Mouse (Mus musculus): ENCODE measurements around the gene Snx17. TPM values are rescaled to one million over a fixed set of nuclear protein-coding genes. Genes with fewer than 3 reads are reported as not detected.

The Snx17 gene
- 138 and 143 TPM in 2 replicates for polyA plus RNA-seq (2015; fragmentation: Nextera tagmentation; extraction: Ambion mirVana)

DNA sequence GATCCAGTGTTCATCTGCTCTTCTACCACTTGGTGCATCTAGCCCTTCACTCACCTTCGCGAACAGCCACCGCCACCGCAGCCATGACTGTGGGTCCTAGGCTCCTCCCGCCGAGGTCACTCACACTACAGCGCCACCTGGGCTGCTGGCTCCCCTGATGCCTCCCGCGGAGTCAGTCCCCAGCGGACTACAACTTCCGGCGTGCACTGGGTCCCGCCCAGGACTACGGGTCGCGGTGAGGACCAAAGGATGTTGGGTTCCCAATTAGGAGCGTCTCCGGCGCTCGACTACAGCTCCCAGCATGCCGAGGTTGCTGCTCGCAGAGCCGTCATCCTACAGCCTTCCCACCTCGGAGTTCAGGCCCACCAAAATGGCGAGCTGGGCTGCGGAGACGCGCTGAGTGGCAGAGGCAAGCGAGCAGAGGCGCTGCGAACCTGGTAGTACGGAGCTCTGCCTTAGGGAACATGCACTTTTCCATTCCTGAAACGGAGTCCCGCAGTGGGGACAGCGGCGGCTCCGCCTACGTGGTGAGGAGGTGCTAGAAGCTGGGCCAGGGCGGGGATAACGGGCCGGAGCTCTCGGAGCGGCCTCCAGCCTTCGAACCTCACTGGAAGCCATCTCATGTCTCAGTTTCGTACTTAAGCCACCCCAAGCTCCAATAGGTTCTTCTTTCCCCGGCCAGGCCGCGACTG, at the start of gene Snx17, which contains the start of gene Eif2b4:
TSS of gene Snx17 (plus strand) at position 289 of the 692 bp plus-strand sequence.
TSS of gene Eif2b4 (minus strand) at position 492 of the 692 bp plus-strand sequence.
- WGBS: under 1% methylated on average over 48 of the region's 48 CpGs
- ATAC-seq (replicated peaks): peak; percentile 98
- H3K9me3 ChIP-seq: no peaks in the 10 kb centered on the region
- H3K9ac ChIP-seq (replicated peaks): peak within 1 kb of the TSS; percentile 87
- H3K36me3 ChIP-seq: peaks cover 69% of the 10 kb centered on the region
- no peaks in the 10 kb centered on the region for H3K27me3 ChIP-seq
- peaks cover 24% of the 10 kb centered on the region for H3K4me1 ChIP-seq
- H3K4me2 ChIP-seq (replicated peaks): peak within 1 kb of the TSS; percentile 63
- H3K27ac ChIP-seq (replicated peaks): peak within 1 kb of the TSS; percentile 81
- H3K4me3 ChIP-seq: peak within 1 kb of the TSS; percentile 76

DNA sequence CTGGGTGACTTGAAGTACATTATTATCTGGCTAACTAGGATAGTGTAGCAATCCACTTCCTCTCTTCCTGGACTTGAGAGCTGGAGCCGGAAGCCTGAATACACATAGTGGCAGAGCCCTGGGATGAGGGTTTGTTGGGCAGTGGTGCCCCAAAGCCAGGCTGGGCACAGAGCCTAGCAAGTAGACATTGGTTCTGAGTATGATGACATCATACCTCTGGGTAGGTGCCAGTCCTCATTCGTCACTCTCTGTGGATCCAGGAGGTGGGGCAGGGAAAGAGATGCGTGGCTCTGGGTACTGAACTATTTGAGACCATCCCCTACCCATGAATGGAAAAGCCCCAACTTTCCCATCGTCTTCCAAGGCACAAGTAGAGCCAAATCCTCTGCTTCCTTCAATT, 43.2 kb upstream of the Snx17 start:
- Histone ChIP-seq H3K27ac (replicated peaks) (no peak overlapping the region), H3K36me3 (peaks cover 1% of the 10 kb centered on the region; the same call in 1 of the 2 replicates), H3K4me1 (peaks cover 12% of the 10 kb centered on the region), H3K27me3 (no peaks in the 10 kb centered on the region), H3K4me3 (no peak overlapping the region), H3K4me2 (replicated peaks) (no peak overlapping the region), H3K9me3 (no peaks in the 10 kb centered on the region), H3K9ac (replicated peaks) (no peak overlapping the region)
- 70% methylated on average over 4 of the region's 4 CpGs for WGBS
- no peak for ATAC-seq (replicated peaks)

DNA sequence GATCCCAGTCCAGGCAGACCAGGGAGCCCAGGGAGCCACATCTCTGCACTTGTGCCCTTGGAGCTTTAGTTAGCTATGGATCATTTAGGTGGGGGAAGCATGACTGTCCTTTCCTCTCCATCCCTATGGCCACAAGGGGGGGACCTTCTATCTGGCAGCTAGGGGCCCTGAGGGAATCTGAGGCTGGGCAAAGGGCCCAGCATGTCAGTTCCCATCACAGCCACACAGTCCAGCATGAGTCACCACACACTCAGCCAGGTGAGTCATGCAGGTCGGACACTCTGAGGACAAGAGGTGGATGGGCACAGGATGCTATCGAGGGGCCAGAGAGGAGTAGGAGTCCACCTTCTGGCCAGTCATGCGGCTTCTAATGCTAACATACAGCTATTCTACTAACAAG, 41.3 kb upstream of the Snx17 start:
- no peak overlapping the region for H3K4me3 ChIP-seq
- no peak overlapping the region for H3K4me2 ChIP-seq (replicated peaks)
- no peak for ATAC-seq (replicated peaks)
- no peak overlapping the region for H3K9ac ChIP-seq (replicated peaks)
- peaks cover 9% of the 10 kb centered on the region for H3K36me3 ChIP-seq
- H3K27me3 ChIP-seq: no peaks in the 10 kb centered on the region
- no peaks in the 10 kb centered on the region for H3K9me3 ChIP-seq
- peaks cover 15% of the 10 kb centered on the region for H3K4me1 ChIP-seq
- 83% methylated on average over 3 of the region's 3 CpGs for WGBS
- no peak overlapping the region for H3K27ac ChIP-seq (replicated peaks)

DNA sequence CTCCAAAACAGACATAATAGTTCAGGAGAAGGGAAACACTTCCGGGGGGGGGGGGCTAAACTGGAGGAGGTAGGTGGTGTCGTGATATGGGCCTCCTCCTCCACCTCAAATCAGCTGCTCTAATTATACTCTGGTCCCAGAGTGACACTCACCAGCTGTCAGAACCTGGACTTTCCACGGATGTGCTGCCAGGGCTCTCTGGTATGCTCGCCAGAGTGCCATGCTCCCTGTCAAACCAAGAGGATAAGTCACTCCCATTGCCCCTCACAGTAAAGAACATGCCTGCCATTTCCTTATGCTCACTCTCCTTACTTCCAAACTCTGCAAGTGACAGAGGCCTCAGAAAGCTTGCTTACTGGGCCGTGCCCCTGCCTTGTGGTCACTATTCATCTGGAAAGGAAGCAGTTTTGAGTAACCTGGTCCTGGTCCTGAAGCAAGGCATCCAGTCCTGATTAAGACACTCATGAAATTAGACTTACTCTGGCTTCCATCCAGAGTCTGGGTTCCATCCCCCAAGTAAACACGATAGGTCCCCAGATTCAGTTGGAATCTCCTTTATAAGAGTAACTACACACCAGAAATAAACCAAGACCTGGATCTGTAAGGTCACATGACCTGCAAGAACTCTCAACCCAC, 39.4 kb upstream of the Snx17 start:
- peak overlapping the region; percentile 80 for H3K4me2 ChIP-seq (replicated peaks)
- ATAC-seq (replicated peaks): peak; percentile 47
- H3K27me3 ChIP-seq: no peaks in the 10 kb centered on the region
- no peaks in the 10 kb centered on the region for H3K9me3 ChIP-seq
- 35% methylated on average over 6 of the region's 6 CpGs for WGBS
- H3K27ac ChIP-seq (replicated peaks): peak overlapping the region; percentile 77
- H3K4me3 ChIP-seq: peak overlapping the region; percentile 81
- peak overlapping the region; percentile 81 for H3K9ac ChIP-seq (replicated peaks)
- H3K4me1 ChIP-seq: peaks cover 15% of the 10 kb centered on the region
- H3K36me3 ChIP-seq: peaks cover 28% of the 10 kb centered on the region

DNA sequence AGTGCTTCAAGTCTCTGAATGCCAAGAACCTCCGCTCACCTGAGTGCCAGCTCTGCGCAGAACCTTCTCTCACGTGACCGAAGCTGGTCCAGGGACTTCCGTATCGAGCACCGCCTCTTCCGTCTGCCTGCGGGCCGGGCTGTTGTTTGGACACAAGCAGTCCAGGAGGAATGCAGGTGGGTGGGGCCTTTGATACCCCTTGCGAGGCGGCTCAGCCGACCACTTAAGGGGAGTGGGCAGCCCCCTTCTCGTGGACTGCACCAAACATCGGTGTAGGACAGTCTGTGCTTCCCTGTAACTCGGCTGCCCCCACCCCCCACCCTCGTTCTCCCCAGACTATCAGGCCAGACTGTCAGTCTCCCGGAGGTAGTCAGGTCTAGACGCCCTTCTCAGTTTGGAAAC, 38.9 kb upstream of the Snx17 start, which contains the start of gene Mpv17:
TSS of gene Mpv17 (minus strand) at position 100 of the 402 bp plus-strand sequence.
- peaks cover 32% of the 10 kb centered on the region for H3K36me3 ChIP-seq
- ATAC-seq (replicated peaks): peak; percentile 94
- H3K4me3 ChIP-seq: peak within 1 kb of the TSS; percentile 81
- H3K27me3 ChIP-seq: no peaks in the 10 kb centered on the region
- peaks cover 15% of the 10 kb centered on the region for H3K4me1 ChIP-seq
- under 1% methylated on average over 19 of the region's 19 CpGs for WGBS
- H3K9me3 ChIP-seq: no peaks in the 10 kb centered on the region
- H3K9ac ChIP-seq (replicated peaks): peak within 1 kb of the TSS; percentile 81
- H3K27ac ChIP-seq (replicated peaks): peak within 1 kb of the TSS; percentile 77
- peak within 1 kb of the TSS; percentile 80 for H3K4me2 ChIP-seq (replicated peaks)

DNA sequence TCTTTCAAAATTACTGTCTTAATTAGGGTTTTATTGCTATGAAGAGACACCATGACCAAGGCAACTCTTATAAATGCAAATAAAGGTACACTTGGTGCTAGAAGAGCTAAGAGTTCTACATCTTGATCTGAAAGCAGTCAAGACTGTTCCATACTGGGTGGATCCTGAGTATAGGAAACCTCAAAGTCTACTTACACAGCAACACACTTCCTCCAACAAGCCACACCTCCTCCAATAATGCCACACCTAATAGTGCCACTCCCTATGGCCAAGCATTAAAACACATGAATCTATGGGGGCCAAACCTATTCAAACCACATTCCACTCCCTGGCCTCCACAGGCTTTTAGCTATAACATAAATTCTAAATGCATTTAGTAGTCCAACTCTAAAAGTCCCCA, 30.6 kb upstream of the Snx17 start:
- Histone ChIP-seq H3K27me3 (no peaks in the 10 kb centered on the region), H3K4me1 (no peaks in the 10 kb centered on the region), H3K4me3 (no peak overlapping the region), H3K27ac (replicated peaks) (no peak overlapping the region), H3K4me2 (replicated peaks) (no peak overlapping the region), H3K9ac (replicated peaks) (no peak overlapping the region), H3K36me3 (peaks cover 89% of the 10 kb centered on the region), H3K9me3 (no peaks in the 10 kb centered on the region)
- ATAC-seq (replicated peaks): no peak

DNA sequence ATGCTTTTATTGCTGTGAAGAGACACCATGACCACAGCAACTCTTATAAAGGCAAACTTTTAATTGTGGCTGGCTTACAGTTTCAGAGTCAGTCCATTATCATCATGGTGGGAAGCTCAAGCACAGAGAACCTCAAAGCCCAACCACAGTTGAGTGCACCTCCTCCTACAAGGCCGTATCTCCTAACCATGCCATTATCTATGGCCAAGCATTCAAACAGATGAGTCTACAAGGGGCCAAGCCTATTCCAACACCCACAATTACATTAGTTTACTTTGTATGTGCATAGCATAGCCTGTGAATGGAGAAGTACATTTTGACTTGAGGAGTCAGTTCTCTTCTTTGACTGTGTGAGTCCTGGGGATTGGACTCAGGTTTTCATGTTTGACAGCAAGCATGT, 28.1 kb upstream of the Snx17 start:
- H3K4me3 ChIP-seq: no peak overlapping the region
- no peaks in the 10 kb centered on the region for H3K27me3 ChIP-seq
- no peak overlapping the region for H3K4me2 ChIP-seq (replicated peaks)
- H3K27ac ChIP-seq (replicated peaks): no peak overlapping the region
- no peak for ATAC-seq (replicated peaks)
- H3K9me3 ChIP-seq: no peaks in the 10 kb centered on the region
- H3K36me3 ChIP-seq: peaks cover 89% of the 10 kb centered on the region
- H3K9ac ChIP-seq (replicated peaks): no peak overlapping the region
- H3K4me1 ChIP-seq: no peaks in the 10 kb centered on the region
- WGBS: 83% methylated on average over 1 of the region's 1 CpGs

DNA sequence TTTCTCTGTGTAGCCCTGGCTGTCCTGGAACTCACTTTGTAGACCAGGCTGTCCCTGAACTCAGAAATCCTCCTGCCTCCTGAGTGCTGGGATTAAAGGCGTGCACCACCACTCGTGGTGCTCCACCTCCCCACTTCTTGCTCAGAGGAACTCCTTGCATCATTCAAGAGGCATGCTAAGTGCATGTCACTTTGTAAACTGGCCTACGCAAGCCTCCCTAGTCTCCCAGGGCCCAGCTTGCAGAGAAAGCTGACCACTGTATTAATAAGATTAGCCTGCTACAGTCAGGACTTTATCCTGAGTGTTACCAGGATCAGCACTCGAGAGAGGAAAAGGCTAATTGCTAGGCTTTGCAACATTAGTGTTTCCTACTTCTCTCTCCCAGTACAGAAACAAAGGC, 24.4 kb upstream of the Snx17 start:
- Histone ChIP-seq H3K9ac (replicated peaks) (no peak overlapping the region), H3K4me3 (no peak overlapping the region), H3K27ac (replicated peaks) (no peak overlapping the region), H3K27me3 (no peaks in the 10 kb centered on the region), H3K4me2 (replicated peaks) (no peak overlapping the region), H3K4me1 (no peaks in the 10 kb centered on the region), H3K36me3 (peaks cover 93% of the 10 kb centered on the region), H3K9me3 (no peaks in the 10 kb centered on the region)
- 85% methylated on average over 4 of the region's 4 CpGs for WGBS
- ATAC-seq (replicated peaks): no peak

DNA sequence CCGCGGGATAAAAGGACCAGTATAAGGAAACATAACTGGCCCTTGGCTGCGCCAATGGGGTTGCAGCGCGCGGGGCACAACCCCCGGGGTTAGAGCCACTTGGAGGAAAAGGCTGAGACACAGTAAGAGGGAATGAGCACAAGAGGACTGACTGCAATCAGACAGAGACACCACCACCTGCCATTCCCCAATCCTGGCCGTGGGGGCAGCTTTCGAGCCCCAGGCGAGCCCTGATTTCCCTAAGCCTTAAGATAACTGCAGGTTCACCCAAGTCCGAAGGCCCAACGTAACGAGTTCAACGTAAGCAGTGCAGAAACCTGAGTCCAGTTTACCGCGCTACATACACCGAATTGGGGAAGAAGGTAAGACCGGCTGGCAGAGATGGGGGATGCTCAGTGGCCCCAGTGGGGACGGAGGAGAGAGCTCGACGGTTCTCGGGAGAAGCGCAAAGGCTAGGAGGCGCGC, 13.7 kb upstream of the Snx17 start:
- no peaks in the 10 kb centered on the region for H3K27me3 ChIP-seq
- H3K27ac ChIP-seq (replicated peaks): peak overlapping the region; percentile 99
- WGBS: under 1% methylated on average over 25 of the region's 25 CpGs
- H3K9me3 ChIP-seq: no peaks in the 10 kb centered on the region
- H3K9ac ChIP-seq (replicated peaks): peak overlapping the region; percentile 82
- ATAC-seq (replicated peaks): peak; percentile 67
- peaks cover under 1% of the 10 kb centered on the region; the same call in 1 of the 2 replicates for H3K36me3 ChIP-seq
- peaks cover 22% of the 10 kb centered on the region for H3K4me1 ChIP-seq
- H3K4me2 ChIP-seq (replicated peaks): peak overlapping the region; percentile 98
- H3K4me3 ChIP-seq: peak overlapping the region; percentile 92

DNA sequence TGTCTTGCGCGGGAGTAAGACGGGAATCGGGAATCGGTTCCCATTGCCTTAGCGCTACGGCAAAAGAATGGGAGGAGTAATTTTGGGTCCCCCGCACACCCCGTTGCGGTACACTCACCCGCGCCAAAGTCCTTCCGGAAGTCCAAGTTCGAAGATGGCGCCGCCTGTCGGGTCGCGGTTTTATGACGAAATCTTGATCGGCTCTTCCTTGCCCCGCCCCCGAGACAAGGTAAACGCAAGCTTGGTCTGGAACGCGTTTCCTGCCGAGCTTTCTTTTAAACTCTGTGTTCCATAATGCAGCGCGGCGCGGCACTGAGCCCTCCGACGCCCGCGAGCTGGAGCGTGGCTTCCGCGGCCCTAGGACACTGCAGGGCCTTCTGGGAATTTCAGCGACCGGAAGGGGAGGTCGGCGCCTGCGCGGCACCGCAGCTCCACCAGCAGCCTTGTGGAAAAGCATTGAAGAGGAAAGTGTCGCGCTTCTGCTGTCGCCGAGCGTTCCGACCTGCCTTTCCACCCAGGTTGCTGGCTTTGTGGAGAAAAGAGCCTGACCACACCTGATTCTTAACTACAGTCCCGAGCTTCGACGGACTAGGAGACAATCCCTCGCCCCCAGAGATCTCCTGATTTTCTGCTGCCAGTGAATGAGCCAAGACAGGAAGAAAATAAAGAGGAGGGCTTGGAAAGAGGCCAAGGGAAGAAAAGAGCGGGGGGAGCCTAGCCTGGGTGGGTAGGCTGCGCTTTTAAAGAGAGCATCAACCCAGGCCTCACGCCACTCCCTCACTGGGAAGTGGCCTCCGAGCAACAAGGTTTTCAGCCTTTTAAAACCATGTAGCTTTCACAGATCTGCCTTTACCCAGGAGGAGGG, 13.0 kb upstream of the Snx17 start, which contains the start of the genes Gm29609 and Gtf3c2:
TSS of gene Gm29609 (minus strand) at position 146 of the 865 bp plus-strand sequence.
TSS of gene Gtf3c2 (minus strand) at position 379 of the 865 bp plus-strand sequence.
- Histone ChIP-seq H3K4me2 (replicated peaks) (peak within 1 kb of the TSS; percentile 98), H3K36me3 (no peaks in the 10 kb centered on the region; the same call in 1 of the 2 replicates), H3K4me3 (peak within 1 kb of the TSS; percentile 92), H3K27me3 (no peaks in the 10 kb centered on the region), H3K9ac (replicated peaks) (peak within 1 kb of the TSS; percentile 82), H3K4me1 (peaks cover 22% of the 10 kb centered on the region), H3K9me3 (no peaks in the 10 kb centered on the region), H3K27ac (replicated peaks) (peak within 1 kb of the TSS; percentile 99)
- WGBS: under 1% methylated on average over 59 of the region's 59 CpGs
- ATAC-seq (replicated peaks): peak; percentile 99

DNA sequence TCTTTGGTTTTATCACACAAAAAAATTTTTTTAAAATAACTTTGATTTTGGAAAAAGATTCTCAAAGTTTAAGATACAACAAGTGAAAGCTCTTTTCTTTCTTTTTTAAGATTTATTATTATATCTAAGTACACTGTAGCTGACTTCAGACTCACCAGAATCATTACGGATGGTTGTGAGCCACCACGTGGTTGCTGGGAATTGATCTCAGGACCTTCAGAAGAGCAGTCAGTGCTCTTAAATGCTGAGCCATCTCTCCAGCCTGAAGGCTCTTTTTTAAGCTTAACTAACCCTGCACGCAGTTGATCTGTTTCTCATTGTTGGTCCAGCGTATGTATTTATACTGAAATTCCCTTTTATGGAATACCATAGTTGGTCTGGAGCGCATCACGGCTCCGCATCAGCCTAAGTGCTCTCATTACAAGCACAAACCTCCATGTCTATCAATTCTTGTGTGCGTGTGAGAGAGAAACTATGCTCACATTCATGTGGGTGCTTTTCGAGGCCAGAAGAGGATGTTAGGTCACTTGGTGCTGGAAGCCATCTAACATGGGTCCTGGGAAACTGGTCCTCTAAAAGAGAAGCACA, 11.8 kb upstream of the Snx17 start:
- H3K27me3 ChIP-seq: no peaks in the 10 kb centered on the region
- H3K4me3 ChIP-seq: no peak overlapping the region
- no peak overlapping the region for H3K4me2 ChIP-seq (replicated peaks)
- ATAC-seq (replicated peaks): no peak
- peaks cover 22% of the 10 kb centered on the region for H3K4me1 ChIP-seq
- no peaks in the 10 kb centered on the region for H3K9me3 ChIP-seq
- 94% methylated on average over 9 of the region's 9 CpGs for WGBS
- H3K36me3 ChIP-seq: no peaks in the 10 kb centered on the region
- H3K27ac ChIP-seq (replicated peaks): no peak overlapping the region
- H3K9ac ChIP-seq (replicated peaks): no peak overlapping the region

Data from forebrain, embryonic 15.5 days (tissue).